Mouse (Mus musculus): ENCODE results near the gene Insl3.
A peak's percentile ranks its signal among the peaks of the same experiment; 100 is the strongest.
"Not testable (repeated sequence)": the region's sequence is repeated elsewhere in the genome, so short reads cannot be mapped to it uniquely, and the experiment has no call there.

The Insl3 gene

DNA sequence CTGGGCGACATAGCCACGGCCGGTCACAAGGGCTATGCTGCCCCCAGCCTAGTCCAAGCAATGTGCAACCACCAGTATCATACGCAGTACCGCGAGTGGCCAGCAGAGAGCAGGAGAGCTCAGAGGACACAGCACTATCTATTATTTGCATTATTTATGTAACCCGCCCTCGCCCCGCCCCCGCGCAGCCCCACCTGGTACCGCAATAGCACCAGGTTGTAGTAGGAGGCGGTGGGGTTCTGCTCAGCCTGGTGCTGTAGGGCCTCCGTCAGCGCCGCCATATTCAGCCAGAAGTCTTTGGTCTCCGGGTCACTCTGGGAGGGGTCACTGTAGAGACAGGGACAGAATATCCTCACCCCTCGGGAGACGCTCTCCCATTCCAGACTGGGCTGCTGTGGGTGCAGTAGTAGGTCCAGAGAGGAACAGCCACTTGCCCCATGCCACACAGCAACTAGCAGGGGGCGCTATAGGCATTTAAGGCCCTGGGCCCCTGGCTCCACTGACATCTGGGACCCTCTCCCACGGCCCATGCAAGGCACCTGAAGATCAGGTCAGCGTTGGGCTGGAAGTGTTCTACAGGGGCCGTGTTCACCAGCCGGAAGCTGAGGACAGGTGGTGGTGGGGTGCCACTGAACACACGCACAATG lies 20.9 kb downstream of the Insl3 start:
- DNase-seq (ENCODE audit: low spot score) = peak; percentile 69

DNA sequence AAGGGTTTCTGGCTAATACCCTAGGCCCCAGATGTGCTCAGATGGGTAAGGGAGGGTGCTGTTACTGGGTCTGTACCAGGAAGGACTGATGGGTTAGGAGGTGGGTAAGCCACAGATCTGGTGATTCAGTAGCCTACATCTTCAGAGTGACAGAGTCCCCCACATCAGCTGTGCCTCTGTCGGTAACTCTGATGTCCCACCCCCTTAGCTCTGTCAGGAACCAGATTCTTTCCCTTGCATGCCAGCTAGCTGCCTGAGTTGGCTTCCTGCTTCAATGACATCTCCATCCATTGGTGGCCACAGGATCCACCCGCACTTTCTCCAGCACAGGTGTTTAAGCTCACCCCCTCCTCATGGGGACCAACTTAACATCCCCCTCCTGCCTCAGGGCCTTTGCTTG lies 22.6 kb downstream of the Insl3 start:
- DNase-seq (ENCODE audit: low spot score) = no peak

DNA sequence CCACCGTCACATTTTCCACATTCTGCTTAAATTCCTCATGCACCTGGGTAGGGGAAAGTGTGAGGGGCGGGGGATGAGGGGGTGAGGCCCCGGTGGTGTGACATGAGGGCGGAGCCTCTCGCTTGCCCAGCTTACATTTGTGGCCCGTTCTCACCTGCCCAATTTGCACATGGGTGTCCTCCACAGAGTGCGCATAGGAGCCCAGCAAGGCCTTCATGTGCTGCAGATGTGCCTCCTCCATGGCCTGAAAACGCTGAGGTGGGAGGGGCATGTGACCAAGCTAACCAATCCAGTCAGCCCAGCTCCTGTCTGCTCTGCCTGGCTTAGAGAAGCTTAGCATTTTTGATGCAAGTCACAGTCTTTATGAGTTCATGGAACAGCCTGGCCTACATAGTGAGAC lies 26.5 kb downstream of the Insl3 start:
- no peak for DNase-seq (ENCODE audit: low spot score)

DNA sequence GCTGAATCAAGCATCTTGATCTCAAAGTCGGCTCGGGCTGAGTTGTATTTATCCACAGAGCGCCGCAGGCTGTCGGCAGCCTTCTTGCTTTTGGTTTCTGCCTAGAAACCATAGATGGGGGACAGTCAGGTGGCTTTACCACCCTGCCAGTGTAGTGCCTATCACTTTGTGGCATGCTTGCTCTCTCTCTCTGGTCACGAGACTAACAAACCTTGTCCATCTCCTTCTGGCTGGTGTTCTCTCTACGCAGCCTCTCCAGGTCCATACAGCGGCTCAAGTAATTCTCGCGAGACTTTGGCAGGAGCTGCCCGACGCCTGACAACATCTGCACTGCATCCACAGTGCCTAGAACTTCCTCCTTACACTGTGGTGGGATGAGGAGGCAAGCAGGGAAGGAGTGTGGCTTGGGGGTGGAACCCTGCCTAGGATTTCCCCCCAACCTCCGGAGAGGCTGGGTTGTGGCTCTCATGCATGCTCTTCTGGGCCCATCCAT lies 27.6 kb downstream of the Insl3 start:
- DNase-seq (ENCODE audit: low spot score) = no peak

DNA sequence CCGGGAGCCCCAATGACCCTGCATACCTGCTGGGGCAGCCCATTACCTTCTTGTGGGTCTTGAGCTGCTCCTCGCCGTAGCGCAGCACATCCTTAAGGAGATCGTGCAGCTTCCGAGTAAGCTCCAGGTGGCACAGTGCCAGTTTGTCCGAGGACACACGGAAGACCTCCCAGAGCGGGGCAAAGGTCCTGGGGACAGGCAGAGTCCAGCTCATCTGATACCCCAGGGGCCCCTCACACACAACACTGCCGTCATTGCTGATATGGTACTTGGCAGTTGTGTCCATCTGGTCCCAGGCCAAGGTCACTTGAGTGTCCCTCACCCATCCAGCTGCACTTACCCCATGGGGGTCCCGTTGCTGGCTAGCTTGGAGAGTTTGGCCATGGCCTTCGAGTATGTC lies 28.1 kb downstream of the Insl3 start:
- DNase-seq (ENCODE audit: low spot score) = no peak

DNA sequence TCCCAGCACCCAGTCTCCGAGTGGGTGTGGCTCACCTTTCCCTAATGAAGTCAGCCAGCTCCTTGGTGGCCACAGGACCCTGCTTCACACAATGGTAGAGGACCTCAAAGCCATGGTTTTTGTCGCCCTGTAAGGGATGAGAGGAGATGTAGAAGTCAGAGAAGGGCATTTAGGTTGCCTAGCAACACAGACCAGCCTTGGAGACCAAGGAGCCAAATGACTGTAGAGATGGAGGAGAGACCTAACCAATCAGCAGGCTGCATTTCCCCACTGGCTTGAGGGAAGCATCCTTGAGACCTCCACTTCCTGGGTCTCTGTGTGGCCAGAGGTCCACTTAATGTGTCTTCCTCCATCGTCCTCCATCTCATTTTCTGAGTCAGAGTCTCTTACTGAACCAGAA lies 29.2 kb downstream of the Insl3 start:
- no peak for DNase-seq (ENCODE audit: low spot score)

DNA sequence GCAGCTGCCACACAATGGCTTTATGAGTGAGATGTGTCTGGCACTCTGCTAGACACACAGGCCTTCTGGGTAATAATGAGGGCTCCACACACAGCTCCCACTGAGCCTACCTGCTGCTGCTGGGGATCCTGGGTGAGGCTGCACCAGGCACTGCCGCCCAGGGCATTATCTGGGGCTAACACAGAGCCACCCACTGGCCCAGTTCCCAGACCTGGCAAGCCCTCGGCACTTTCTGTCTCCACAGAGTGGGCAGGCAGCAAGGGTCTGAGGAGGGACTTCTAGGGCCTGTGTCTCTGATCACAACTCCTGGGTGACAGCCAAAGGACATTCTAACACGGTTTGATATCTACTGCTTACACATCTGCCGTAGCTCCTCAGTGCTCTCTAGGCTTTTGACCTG lies 30.2 kb downstream of the Insl3 start:
- DNase-seq (ENCODE audit: low spot score) = peak; percentile 55

DNA sequence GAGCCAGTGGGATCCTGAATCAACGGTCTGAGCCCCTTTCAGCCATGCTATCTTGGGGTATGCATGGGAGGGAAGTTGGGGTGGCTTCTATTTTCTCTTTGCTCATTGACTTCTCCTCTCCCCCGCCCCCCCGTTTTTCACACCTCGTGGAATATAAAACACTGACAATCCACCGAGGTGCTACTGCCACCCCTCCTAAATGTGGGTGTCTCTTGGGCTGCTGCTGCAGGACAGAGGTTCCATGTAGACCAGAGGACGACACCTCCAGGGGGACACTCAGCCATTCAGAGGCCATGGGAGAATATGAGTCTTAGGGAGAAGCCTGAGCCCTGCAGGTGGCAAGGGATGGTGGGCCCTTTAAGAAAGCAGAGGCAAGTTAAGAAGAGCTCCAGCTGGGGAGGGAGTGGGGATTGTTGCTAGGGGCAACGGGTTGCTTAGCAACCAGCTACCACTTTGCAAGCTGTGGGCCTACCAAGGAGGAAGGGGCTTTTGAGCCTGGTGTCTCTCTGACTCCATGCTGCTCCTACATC lies 31.0 kb downstream of the Insl3 start:
- DNase-seq (ENCODE audit: low spot score) = no peak

DNA sequence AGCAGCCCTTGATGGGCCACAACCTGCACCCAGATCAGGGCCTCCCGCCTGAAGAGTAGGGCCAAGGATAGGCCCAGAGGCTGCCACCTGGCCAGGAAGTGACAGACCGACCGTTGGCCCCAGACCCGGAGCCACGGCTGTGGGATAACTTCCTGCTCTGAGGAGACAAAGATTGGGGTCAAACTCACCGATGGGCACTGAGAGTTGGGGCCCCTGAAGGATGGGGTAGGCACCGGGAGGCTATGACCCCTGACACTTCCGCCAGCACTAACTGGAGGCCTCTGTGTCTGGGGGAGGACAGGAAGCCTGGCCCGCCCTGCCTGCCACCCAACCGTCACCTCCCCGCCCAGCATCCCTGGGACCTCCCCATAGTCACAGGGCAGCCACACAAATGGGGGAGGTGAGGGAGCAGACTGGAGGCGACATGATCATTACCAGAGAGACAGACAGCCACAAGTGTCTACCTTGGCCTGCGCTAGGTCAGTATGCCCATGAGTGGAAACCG lies 34.1 kb downstream of the Insl3 start:
- no peak for DNase-seq (ENCODE audit: low spot score)

DNA sequence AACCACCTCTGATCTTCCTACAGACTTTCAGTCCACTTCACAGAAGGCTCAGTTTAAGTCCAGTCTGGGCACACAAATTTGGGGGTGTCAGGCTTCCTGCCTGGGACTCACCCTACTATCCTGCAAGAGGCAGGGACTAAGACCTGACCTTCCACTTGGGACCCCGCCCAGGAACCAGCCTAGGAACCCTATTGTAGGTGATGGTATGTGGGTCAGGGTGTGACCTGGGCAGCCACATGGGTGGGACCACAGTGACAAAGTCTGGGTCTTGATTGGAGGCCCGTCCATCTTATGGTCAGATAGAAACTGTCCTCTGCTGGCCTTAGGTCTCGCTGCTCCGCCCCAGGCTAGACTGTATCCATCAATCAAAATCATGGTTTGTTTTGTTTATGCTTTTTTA lies 35.4 kb downstream of the Insl3 start:
- no peak for DNase-seq (ENCODE audit: low spot score)

DNA sequence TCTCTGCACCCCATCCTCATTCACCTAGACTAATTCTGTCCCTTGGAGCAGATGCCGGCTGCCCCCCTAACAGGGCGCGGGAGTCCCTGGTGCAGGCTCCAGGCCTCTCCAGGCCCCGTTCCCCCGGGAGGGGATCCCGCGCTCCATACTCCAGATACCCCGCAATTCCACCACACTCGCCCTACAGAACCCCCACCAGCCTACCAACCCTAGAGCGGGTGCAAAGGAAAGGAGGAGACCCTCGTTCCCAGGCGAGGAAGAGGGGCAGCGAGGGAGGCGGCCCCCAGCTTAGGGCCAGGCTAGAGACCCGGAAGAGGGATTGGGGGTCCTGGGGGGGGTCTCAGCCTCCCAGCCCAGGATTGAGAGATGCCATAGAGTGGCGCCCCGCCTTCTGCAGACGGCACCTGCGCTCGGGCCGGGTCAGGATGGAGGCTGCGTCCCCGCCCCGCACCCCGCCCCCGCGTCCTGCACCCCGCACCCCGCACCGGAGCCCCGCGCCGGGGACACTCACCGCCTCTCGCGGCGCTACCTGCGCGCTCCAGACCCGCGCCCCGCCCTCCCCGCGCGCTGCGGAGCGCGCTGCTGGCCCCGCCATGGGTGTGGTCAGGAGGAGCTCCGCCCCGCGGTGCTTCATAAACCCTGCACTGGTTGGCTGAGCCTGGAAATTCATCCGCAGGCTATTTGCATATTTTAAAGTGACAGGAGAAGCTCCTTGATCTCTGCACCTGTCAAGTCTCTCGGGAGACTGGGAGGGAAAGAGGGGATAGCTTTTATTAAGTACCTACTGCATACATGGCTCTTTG lies 36.3 kb downstream of the Insl3 start, which contains the start of gene Fcho1:
TSS of gene Fcho1 (minus strand) at position 595 of the 803 bp plus-strand sequence.
- DNase-seq (ENCODE audit: low spot score) = peak; percentile 80

DNA sequence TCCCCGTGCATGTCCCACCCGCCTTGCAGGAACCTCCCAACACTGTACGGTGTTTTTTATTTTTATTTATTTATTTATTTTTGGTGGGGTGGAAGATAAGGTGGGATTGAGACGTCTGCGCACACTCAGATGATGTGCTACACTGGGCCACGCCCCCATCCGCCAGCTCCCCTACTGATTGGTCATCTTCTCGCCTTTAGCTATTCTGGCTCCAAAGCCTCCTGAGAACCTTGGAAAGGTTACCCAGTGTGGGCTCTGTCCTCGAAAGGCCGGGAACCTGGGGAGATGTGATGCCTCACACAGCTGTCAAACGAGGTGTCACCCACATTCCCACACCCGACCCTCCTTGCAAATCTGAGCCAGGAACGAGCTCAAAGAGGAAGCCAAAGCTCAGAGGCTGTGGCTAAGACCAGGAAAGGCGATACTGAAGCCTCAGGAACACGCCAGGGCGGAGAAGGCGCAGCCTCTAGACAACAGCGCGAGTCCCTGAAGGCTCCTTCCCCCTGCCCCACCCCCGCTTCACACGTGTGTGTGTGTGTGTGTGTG lies 39.3 kb downstream of the Insl3 start:
- DNase-seq (ENCODE audit: low spot score) = no peak

DNA sequence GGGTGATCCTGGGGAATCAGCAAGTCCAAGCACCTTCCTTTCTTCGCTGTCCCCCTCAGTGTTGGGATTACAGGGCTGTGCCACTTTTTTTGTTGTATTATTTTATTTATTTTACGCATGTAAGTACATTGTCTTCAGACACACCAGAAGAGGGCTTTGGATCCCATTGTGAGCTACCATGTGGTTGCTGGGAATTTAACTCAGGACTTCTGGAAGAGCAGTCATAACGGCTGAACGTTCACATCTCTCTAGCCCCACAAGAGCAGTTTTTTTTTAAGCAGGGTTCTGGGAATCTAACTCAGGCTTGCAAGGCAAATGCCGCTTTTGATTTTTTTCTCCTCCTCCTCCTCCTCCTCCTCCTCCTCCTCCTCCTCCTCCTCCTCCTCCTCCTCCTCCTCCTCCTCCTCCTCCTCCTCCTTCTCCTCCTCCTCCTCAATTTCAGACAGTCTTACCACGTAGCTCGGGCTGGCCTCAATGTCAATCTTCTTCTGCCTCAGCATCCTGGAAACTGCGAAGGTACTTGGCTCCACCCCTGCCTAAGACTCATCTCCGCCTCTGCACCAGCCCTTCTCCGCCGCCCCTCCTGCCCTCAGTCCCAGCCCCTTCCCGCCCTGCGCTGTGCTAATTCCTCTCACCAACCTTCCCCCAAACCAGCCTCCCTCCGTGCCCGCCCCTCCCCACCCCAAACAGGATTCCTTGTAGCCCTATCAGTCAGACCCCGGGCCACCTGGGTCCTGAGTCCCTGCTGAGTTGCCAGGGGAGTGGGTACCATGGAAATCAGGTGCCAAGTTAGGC lies 40.0 kb downstream of the Insl3 start:
- DNase-seq (ENCODE audit: low spot score) = no peak

DNA sequence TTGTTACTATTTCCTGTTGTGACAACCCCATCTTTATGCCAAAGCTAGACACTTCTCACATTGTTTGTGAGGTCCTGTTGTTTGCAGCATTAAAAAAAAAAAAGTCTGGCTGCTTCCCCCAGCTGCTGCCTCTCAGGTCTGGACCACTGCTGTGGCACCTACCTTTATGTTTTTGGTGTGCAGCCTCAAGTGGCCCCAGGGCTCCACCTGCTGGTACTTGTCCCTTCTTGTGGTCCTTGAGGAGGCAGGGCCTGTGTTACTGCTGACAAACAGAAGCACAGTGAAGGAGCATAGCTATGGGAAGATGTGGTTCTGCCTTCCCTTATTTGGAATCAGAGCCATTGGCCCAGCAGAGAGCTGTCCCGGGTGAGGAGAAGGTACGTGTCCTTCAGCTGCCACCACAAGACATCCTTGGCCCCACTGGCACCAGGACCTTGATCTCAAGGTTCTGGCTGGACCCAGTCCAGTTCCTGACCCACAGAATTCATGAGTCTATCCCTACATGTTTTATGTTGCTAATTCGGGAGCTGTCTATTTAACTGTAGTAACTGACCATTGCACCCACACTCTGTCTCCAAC lies 42.7 kb downstream of the Insl3 start:
- DNase-seq (ENCODE audit: low spot score) = no peak

DNA sequence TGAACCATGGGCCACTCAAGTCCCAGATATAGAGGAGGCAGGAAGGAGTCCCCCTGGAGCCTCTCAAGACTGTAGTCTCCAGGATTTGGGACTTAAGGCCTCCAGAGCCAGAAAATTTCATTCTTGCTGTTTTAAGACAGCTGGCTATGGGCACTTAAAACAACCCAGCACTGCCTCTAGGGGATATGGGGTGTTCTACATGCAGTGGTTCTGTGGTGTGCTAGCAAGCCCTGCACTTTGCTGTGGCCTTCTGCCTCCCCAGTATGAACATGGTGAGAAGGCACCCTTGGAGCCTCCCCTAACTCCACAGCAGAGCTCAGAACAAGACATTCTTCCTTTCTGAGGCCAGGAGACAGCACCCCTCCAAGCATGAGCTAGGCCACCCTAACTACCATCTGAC lies 49.3 kb downstream of the Insl3 start:
- DNase-seq (ENCODE audit: low spot score) = not testable (repeated sequence)
